8 mouse cellular contexts compared by ENCODE assay signal in genomic region chr2:3474861-3475283, GRCm38 (mm10). TPM values are rescaled to one million over a fixed set of nuclear protein-coding genes. Genes with fewer than 3 reads are reported as not detected.
DNase-seq lines count a peak whose midpoint lies in the region; ATAC-seq and TF ChIP-seq lines count a peak whose summit lies in the region.

Suv39h2 (minus strand) TSS chr2:3475031.

- no peaks in the 10 kb centered on the region for H3K27me3 ChIP-seq in embryonic facial prominence, embryonic 13.5 days
- H3K27me3 ChIP-seq in kidney, adult 2 months (replicated peaks; ENCODE audit: control insufficient read depth, insufficient read depth, low read length): no peaks in the 10 kb centered on the region
- H3K27me3 ChIP-seq in limb, embryonic 12.5 days: no peaks in the 10 kb centered on the region
- no peaks in the 10 kb centered on the region for H3K27me3 ChIP-seq in midbrain, embryonic 15.5 days (replicated peaks)
- H3K27me3 ChIP-seq in spleen, adult 2 months (ENCODE audit: control insufficient read depth, insufficient read depth, low read length): no peaks in the 10 kb centered on the region

- no peak for TF ChIP-seq CTCF in kidney, adult 2 months (conservative IDR thresholded peaks at IDR 0.05; ENCODE audit: insufficient read depth, insufficient read length, low read depth, low read length)
- TF ChIP-seq CTCF in spleen, adult 2 months (IDR thresholded peaks at IDR 0.05; ENCODE audit: extremely low read depth, insufficient read depth, insufficient read length, insufficient replicate concordance): no peak

- H3K4me3 ChIP-seq in embryonic facial prominence, embryonic 13.5 days: peak within 1 kb of the TSS; percentile 94
- H3K4me3 ChIP-seq in kidney, adult 2 months (ENCODE audit: insufficient read depth, low read depth, low read length): peak within 1 kb of the TSS; percentile 91
- peak within 1 kb of the TSS; percentile 93 for H3K4me3 ChIP-seq in limb, embryonic 12.5 days (replicated peaks)
- peak within 1 kb of the TSS; percentile 97 for H3K4me3 ChIP-seq in midbrain, embryonic 15.5 days
- peak within 1 kb of the TSS; percentile 71 for H3K4me3 ChIP-seq in spleen, adult 2 months (ENCODE audit: extremely low read depth, insufficient read depth, insufficient read length)

- peak within 1 kb of the TSS; percentile 69 for H3K4me2 ChIP-seq in embryonic facial prominence, embryonic 13.5 days
- H3K4me2 ChIP-seq in limb, embryonic 12.5 days: peak within 1 kb of the TSS; percentile 68
- peak within 1 kb of the TSS; percentile 60 for H3K4me2 ChIP-seq in midbrain, embryonic 15.5 days

- no peak for TF ChIP-seq POLR2A in kidney, adult 2 months (IDR thresholded peaks at IDR 0.05; ENCODE audit: low read depth, low read length)
- TF ChIP-seq POLR2A in spleen, adult 2 months (IDR thresholded peaks at IDR 0.05; ENCODE audit: low read depth, low read length): peak; percentile 62

- H3K36me3 ChIP-seq in embryonic facial prominence, embryonic 13.5 days: peaks cover 8% of the 10 kb centered on the region
- H3K36me3 ChIP-seq in kidney, adult 2 months (ENCODE audit: control insufficient read depth, insufficient read depth, low read length): no peaks in the 10 kb centered on the region
- peaks cover 6% of the 10 kb centered on the region; the same call in 1 of the 2 replicates for H3K36me3 ChIP-seq in limb, embryonic 12.5 days
- H3K36me3 ChIP-seq in midbrain, embryonic 15.5 days (replicated peaks): no peaks in the 10 kb centered on the region
- no peaks in the 10 kb centered on the region for H3K36me3 ChIP-seq in spleen, adult 2 months (ENCODE audit: control insufficient read depth, insufficient read depth, low read length)

- H3K9me3 ChIP-seq in embryonic facial prominence, embryonic 13.5 days: no peaks in the 10 kb centered on the region
- no peaks in the 10 kb centered on the region for H3K9me3 ChIP-seq in limb, embryonic 12.5 days
- H3K9me3 ChIP-seq in midbrain, embryonic 15.5 days: no peaks in the 10 kb centered on the region

- peak; percentile 99 for ATAC-seq in embryonic facial prominence, embryonic 13.5 days (ENCODE audit: insufficient number of reproducible peaks, insufficient read depth, low FRiP score, low TSS enrichment, low read depth)
- ATAC-seq in limb, embryonic 12.5 days (ENCODE audit: insufficient number of reproducible peaks, insufficient read depth, low FRiP score, low TSS enrichment, low read depth): peak; percentile 97
- ATAC-seq in midbrain, embryonic 15.5 days (replicated peaks): peak; percentile 97

- peak within 1 kb of the TSS; percentile 94 for H3K27ac ChIP-seq in embryonic facial prominence, embryonic 13.5 days
- H3K27ac ChIP-seq in kidney, adult 2 months (ENCODE audit: insufficient read depth, low read depth, low read length): peak within 1 kb of the TSS; percentile 69
- H3K27ac ChIP-seq in limb, embryonic 12.5 days: peak within 1 kb of the TSS; percentile 94
- H3K27ac ChIP-seq in midbrain, embryonic 15.5 days: peak within 1 kb of the TSS; percentile 88
- H3K27ac ChIP-seq in spleen, adult 2 months (ENCODE audit: insufficient read depth, low read length): peak within 1 kb of the TSS; percentile 78

- WGBS in embryonic facial prominence, embryonic 13.5 days: under 1% methylated on average over 41 of the region's 42 CpGs
- under 1% methylated on average over 42 of the region's 42 CpGs for WGBS in kidney, adult 2 months
- WGBS in limb, embryonic 12.5 days: under 1% methylated on average over 42 of the region's 42 CpGs
- WGBS in midbrain, embryonic 15.5 days: under 1% methylated on average over 42 of the region's 42 CpGs
- under 1% methylated on average over 42 of the region's 42 CpGs for WGBS in spleen, adult 2 months

- peak; percentile 96 for DNase-seq in 3134 (ENCODE audit: extremely low read depth, insufficient read length, low spot score)
- peak; percentile 99 to 100 for DNase-seq in adrenal gland, postnatal 36 days
- DNase-seq in heart, adult 18-20 months: peak; percentile 98
- peak; percentile 98 for DNase-seq in kidney, adult 2 months
- peak; percentile 86 to 98 for DNase-seq in spleen, adult 2 months (ENCODE audit: low read depth in 1 of 2, low spot score in 2 of 2)

- H3K4me1 ChIP-seq in embryonic facial prominence, embryonic 13.5 days: peaks cover 11% of the 10 kb centered on the region
- H3K4me1 ChIP-seq in kidney, adult 2 months (ENCODE audit: control insufficient read depth, insufficient read depth, low read length): peaks cover 4% of the 10 kb centered on the region; the same call in 1 of the 2 replicates
- H3K4me1 ChIP-seq in limb, embryonic 12.5 days (replicated peaks): peaks cover 16% of the 10 kb centered on the region
- peaks cover 19% of the 10 kb centered on the region for H3K4me1 ChIP-seq in midbrain, embryonic 15.5 days
- H3K4me1 ChIP-seq in spleen, adult 2 months (ENCODE audit: control insufficient read depth, insufficient read depth, insufficient read length): no peaks in the 10 kb centered on the region; the same call in 1 of the 2 replicates

- H3K9ac ChIP-seq in embryonic facial prominence, embryonic 13.5 days: peak within 1 kb of the TSS; percentile 84
- peak within 1 kb of the TSS; percentile 82 for H3K9ac ChIP-seq in limb, embryonic 12.5 days (replicated peaks)
- H3K9ac ChIP-seq in midbrain, embryonic 15.5 days: peak within 1 kb of the TSS; percentile 70

RNA-seq across cellular contexts. Expression of gene Suv39h2, which starts in this region (rescaled TPM):
- total RNA-seq in adrenal gland, postnatal 36 days (2021): 1 to 10 TPM; 1.8 to 2.5 TPM
- polyA plus RNA-seq in embryonic facial prominence, embryonic 13.5 days (2015; fragmentation: Nextera tagmentation; extraction: Ambion mirVana): 18.3 and 22.9 TPM in 2 replicates
- total RNA-seq in heart, adult 18-20 months (2021): under 1 TPM; 0.62 to 0.72 TPM
- 0.16 and 0.22 TPM in 2 replicates for polyA plus RNA-seq in kidney, adult 2 months (2012; rRNA removed)
- 34.2 and 37.9 TPM in 2 replicates for polyA plus RNA-seq in limb, embryonic 12.5 days (2016; fragmentation: Nextera tagmentation; extraction: Ambion mirVana)
- 8.2 TPM in 2 replicates for polyA plus RNA-seq in midbrain, embryonic 15.5 days (2015; fragmentation: Nextera tagmentation; extraction: Ambion mirVana)
- 0.58 and 1.1 TPM in 2 replicates for polyA plus RNA-seq in spleen, adult 2 months (2012; rRNA removed)

Comparison
In these comparisons a context has a peak if more than half of its experiments do, and no peak if none do; other contexts are left out.
1. Peak in every context shown above with its lines: DNase-seq, ATAC-seq, H3K4me3 ChIP-seq and H3K27ac ChIP-seq.
2. Peak in DNase-seq in heart, adult 18-20 months; RNA of the gene not detected or under 1 TPM.
3. Peak in DNase-seq, H3K4me3 ChIP-seq and H3K27ac ChIP-seq in kidney, adult 2 months; RNA of the gene not detected or under 1 TPM.